Comparison of ENCODE assay signal across 10 mouse cellular contexts in the genomic region with DNA sequence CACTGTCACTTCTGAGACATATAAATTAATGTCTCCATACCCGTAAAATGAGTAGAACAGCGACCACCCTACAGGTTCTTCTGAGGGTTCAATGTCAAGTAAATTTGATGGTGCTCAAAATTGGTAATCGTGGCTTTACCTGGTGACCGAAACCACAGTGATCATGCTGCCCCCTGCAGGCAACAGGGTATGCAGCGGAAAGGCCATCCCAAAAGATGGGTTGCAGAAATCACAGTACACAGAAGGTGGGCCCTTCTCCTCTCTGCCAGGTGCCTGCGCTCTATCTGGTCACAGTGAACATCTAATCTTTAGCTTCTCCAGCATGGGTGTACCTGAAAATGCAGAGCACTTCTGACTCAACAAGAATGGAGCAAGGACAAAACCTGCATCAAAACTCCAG. TPM values are rescaled to one million over a fixed set of nuclear protein-coding genes. Genes with fewer than 3 reads are reported as not detected.
DNase-seq lines count a peak whose midpoint lies in the region; ATAC-seq and TF ChIP-seq lines count a peak whose summit lies in the region.
"Had no signal": no experiment of that assay in that cellular context is flagged by ENCODE, and none has a peak within 500 bp of the region (broad histone marks: within the 10 kb centered on the region; RNA-seq: fewer than 3 reads in every experiment).

No protein-coding gene starts in this region.

- WGBS in kidney, embryonic 15.5 days: 76% methylated on average over 6 of the region's 6 CpGs
- 82% methylated on average over 6 of the region's 6 CpGs for WGBS in embryonic facial prominence, embryonic 11.5 days

- no peak overlapping the region for H3K9ac ChIP-seq in kidney, embryonic 15.5 days
- H3K9ac ChIP-seq in embryonic facial prominence, embryonic 11.5 days (replicated peaks; ENCODE audit: low read length): no peak overlapping the region
- H3K9ac ChIP-seq: limb, embryonic 13.5 days had no signal

- peak; percentile 19 for DNase-seq in kidney, adult 9 months
- peak; percentile 8 for DNase-seq in T-cell, adult 2 months (ENCODE audit: low spot score)
- peak; percentile 54 for DNase-seq in embryonic facial prominence, embryonic 11.5 days (ENCODE audit: low spot score)
- DNase-seq in layer of hippocampus, postnatal 14 days (ENCODE audit: low spot score in 2 of 2): peak; percentile 53 to 59
- peak; percentile 66 to 70 for DNase-seq in right cerebral cortex, adult 2 months (ENCODE audit: low spot score in 2 of 2)
- DNase-seq in Muller cell, postnatal 12 days (ENCODE audit: inconsistent ontology term): no peak

- peaks cover 51% of the 10 kb centered on the region for H3K36me3 ChIP-seq in kidney, embryonic 15.5 days
- peaks cover 43% of the 10 kb centered on the region for H3K36me3 ChIP-seq in E14TG2a.4 (ENCODE audit: insufficient read depth, low read length)
- H3K36me3 ChIP-seq in embryonic facial prominence, embryonic 11.5 days (replicated peaks; ENCODE audit: control insufficient read depth, insufficient read depth, low read depth, low read length): peaks cover 4% of the 10 kb centered on the region

- peak; percentile 71 for TF ChIP-seq CTCF in E14TG2a.4 (conservative IDR thresholded peaks at IDR 0.05; ENCODE audit: low read length)

- no peak for ATAC-seq in kidney, embryonic 15.5 days (replicated peaks; ENCODE audit: low FRiP score)
- no peak for ATAC-seq in embryonic facial prominence, embryonic 11.5 days (replicated peaks; ENCODE audit: insufficient number of reproducible peaks, low FRiP score, low TSS enrichment, low read depth)

- H3K4me3 ChIP-seq in kidney, embryonic 15.5 days (replicated peaks): no peak overlapping the region
- H3K4me3 ChIP-seq in E14TG2a.4 (replicated peaks; ENCODE audit: low read length): no peak overlapping the region
- H3K4me3 ChIP-seq in embryonic facial prominence, embryonic 11.5 days (ENCODE audit: low read depth, low read length): no peak overlapping the region
- H3K4me3 ChIP-seq: erythroblast, embryonic 14.5 days; limb, embryonic 13.5 days had no signal

- H3K27ac ChIP-seq in kidney, embryonic 15.5 days: no peak overlapping the region
- no peak overlapping the region for H3K27ac ChIP-seq in embryonic facial prominence, embryonic 11.5 days (replicated peaks; ENCODE audit: low read depth, low read length)
- H3K27ac ChIP-seq: limb, embryonic 13.5 days had no signal

- no peak overlapping the region for H3K4me2 ChIP-seq in kidney, embryonic 15.5 days
- H3K4me2 ChIP-seq in embryonic facial prominence, embryonic 11.5 days (ENCODE audit: low read depth, low read length): no peak overlapping the region
- H3K4me2 ChIP-seq: limb, embryonic 13.5 days had no signal

- no peaks in the 10 kb centered on the region for H3K9me3 ChIP-seq in kidney, embryonic 15.5 days (replicated peaks)
- no peaks in the 10 kb centered on the region for H3K9me3 ChIP-seq in E14TG2a.4 (ENCODE audit: low read length)
- H3K9me3 ChIP-seq in embryonic facial prominence, embryonic 11.5 days (replicated peaks; ENCODE audit: control insufficient read depth, low read length): no peaks in the 10 kb centered on the region
- H3K9me3 ChIP-seq: limb, embryonic 13.5 days had no signal

- H3K27me3 ChIP-seq in kidney, embryonic 15.5 days: no peaks in the 10 kb centered on the region
- H3K27me3 ChIP-seq in E14TG2a.4 (ENCODE audit: insufficient read depth, low read length): no peaks in the 10 kb centered on the region
- H3K27me3 ChIP-seq in embryonic facial prominence, embryonic 11.5 days (ENCODE audit: control insufficient read depth, insufficient read depth, low read length): no peaks in the 10 kb centered on the region
- H3K27me3 ChIP-seq: limb, embryonic 13.5 days had no signal

- no peaks in the 10 kb centered on the region for H3K4me1 ChIP-seq in kidney, embryonic 15.5 days
- H3K4me1 ChIP-seq in E14TG2a.4 (replicated peaks; ENCODE audit: low read depth, low read length): no peaks in the 10 kb centered on the region
- H3K4me1 ChIP-seq in embryonic facial prominence, embryonic 11.5 days (ENCODE audit: control insufficient read depth, insufficient read depth, low read length): no peaks in the 10 kb centered on the region

RNA-seq across cellular contexts. Expression of gene P4ha3, which starts 40.2 kb away (rescaled TPM):
- polyA plus RNA-seq in kidney, embryonic 15.5 days (2015; fragmentation: Nextera tagmentation; extraction: Ambion mirVana): 7.7 TPM in 2 replicates
- 10.2 and 11.4 TPM in 2 replicates for polyA plus RNA-seq in embryonic facial prominence, embryonic 11.5 days (2014; fragmentation: Nextera tagmentation; extraction: Ambion mirVana)
- 1 to 10 TPM; 5.7 to 7.7 TPM for total RNA-seq in layer of hippocampus, postnatal 14 days (2021)
- polyA plus RNA-seq: erythroblast, embryonic 14.5 days had no signal

RNA-seq across cellular contexts. Expression of gene C2cd3, which starts 46.6 kb away (rescaled TPM):
- 27.4 and 28.1 TPM in 2 replicates for polyA plus RNA-seq in kidney, embryonic 15.5 days (2015; fragmentation: Nextera tagmentation; extraction: Ambion mirVana)
- 32.4 and 32.8 TPM in 2 replicates for polyA plus RNA-seq in embryonic facial prominence, embryonic 11.5 days (2014; fragmentation: Nextera tagmentation; extraction: Ambion mirVana)
- 10 to 100 TPM; 15.1 to 16.1 TPM for total RNA-seq in layer of hippocampus, postnatal 14 days (2021)

RNA-seq across cellular contexts. Expression of gene Ppme1, which starts 46.6 kb away (rescaled TPM):
- polyA plus RNA-seq in kidney, embryonic 15.5 days (2015; fragmentation: Nextera tagmentation; extraction: Ambion mirVana): 61.2 and 68.9 TPM in 2 replicates
- 68.9 and 69.9 TPM in 2 replicates for polyA plus RNA-seq in embryonic facial prominence, embryonic 11.5 days (2014; fragmentation: Nextera tagmentation; extraction: Ambion mirVana)
- total RNA-seq in layer of hippocampus, postnatal 14 days (2021): 100 to 1,000 TPM; 134 to 142 TPM
